Mouse (Mus musculus) small intestine, adult 2 months (tissue): ENCODE data around the gene Nyx.
"Not testable (repeated sequence)": the region's sequence is repeated elsewhere in the genome, so short reads cannot be mapped to it uniquely, and the experiment has no call there.

Source experiments
- CTCF ChIP-seq: fragments of 200-500 bp; IDR thresholded peaks from 2 replicates; pipeline ENCODE4 v1.5.1; 2012; ENCODE audit warnings: low read depth, mild to moderate bottlenecking, control low read depth, inconsistent platforms, low read length, moderate library complexity, mixed read lengths; ENCODE audit not compliant: insufficient replicate concordance, insufficient read length; ENCODE audit errors: extremely low read depth
- POLR2A ChIP-seq: fragments of 200-500 bp; IDR thresholded peaks from 2 replicates; pipeline ENCODE4 v1.6.1; 2012; ENCODE audit warnings: low read depth, mild to moderate bottlenecking, control low read depth, inconsistent platforms, low read length, moderate library complexity

GRCm38 (mm10) chrX:13456544-13456943 lies 9.4 kb upstream of the Nyx start:
- not testable (repeated sequence) for TF ChIP-seq CTCF, POLR2A
